Mouse (Mus musculus) midbrain, embryonic 12.5 days (tissue): ENCODE measurements around the gene Cntnap1. TPM values are rescaled to one million over a fixed set of nuclear protein-coding genes. Genes with fewer than 3 reads are reported as not detected.

Experiments
- ATAC-seq: fragments of 200-750 bp; cut with Nextera tagmentation; 2 replicates; pipeline ENCODE4 v1.8.0; 2017; ENCODE audit warnings: low read depth, moderate TSS enrichment, moderate library complexity; ENCODE audit not compliant: low FRiP score
- H3K27ac ChIP-seq: fragments of 300-500 bp; sonication (generic); replicated peaks from 2 replicates; pipeline ENCODE4 v1.5.1; 2016; ENCODE audit warnings: mild to moderate bottlenecking
- H3K27me3 ChIP-seq: fragments of 300-500 bp; sonication (generic); 2 replicates; pipeline ENCODE4 v1.6.1; 2016; ENCODE audit warnings: mild to moderate bottlenecking
- H3K36me3 ChIP-seq: fragments of 300-500 bp; sonication (generic); 2 replicates; pipeline ENCODE4 v1.6.1; 2016
- H3K4me1 ChIP-seq: fragments of 300-500 bp; sonication (generic); 2 replicates; pipeline ENCODE4 v1.6.1; 2016
- H3K4me2 ChIP-seq: fragments of 300-500 bp; sonication (generic); replicated peaks from 2 replicates; pipeline ENCODE4 v1.6.1; 2016; ENCODE audit warnings: mild to moderate bottlenecking, moderate library complexity
- H3K4me3 ChIP-seq: fragments of 300-500 bp; sonication (generic); 2 replicates; pipeline ENCODE4 v1.5.1; 2016; ENCODE audit warnings: mild to moderate bottlenecking
- H3K9ac ChIP-seq: fragments of 300-500 bp; sonication (generic); replicated peaks from 2 replicates; pipeline ENCODE4 v1.6.1; 2016; ENCODE audit warnings: mild to moderate bottlenecking, moderate library complexity
- H3K9me3 ChIP-seq: fragments of 300-500 bp; sonication (generic); 2 replicates; pipeline ENCODE4 v1.6.1; 2016; ENCODE audit warnings: mild to moderate bottlenecking
- WGBS: fragments of 180-500 bp; shearing (Covaris S2); methylation state at CpG from one replicate; pipeline ENCODE4 v1.1.7; 2016; 5-methylcytosine and 5-hydroxymethylcytosine counted together
- polyA plus RNA-seq: library from polyadenylated mRNA; unstranded; fragments of >200 nt; fragmentation: Nextera tagmentation; extraction: Ambion mirVana; gene quantifications from 2 replicates; pipeline ENCODE4 v1.2.1, GENCODE M21; 2016

Cntnap1 gene
- polyA plus RNA-seq, 1 experiment from 2014 or later, result 0.74 TPM

GRCm38 (mm10) chr11:101191919-101192470 lies 21.7 kb downstream of the Cntnap1 start:
- Histone ChIP-seq H3K36me3 (peaks cover 8% of the 10 kb centered on the region), H3K27me3 (no peaks in the 10 kb centered on the region), H3K4me2 (no peak overlapping the region), H3K27ac (no peak overlapping the region), H3K4me3 (no peak overlapping the region), H3K9me3 (no peaks in the 10 kb centered on the region), H3K9ac (no peak overlapping the region), H3K4me1 (peaks cover 18% of the 10 kb centered on the region)
- ATAC-seq, result no peak
- 81% methylated on average over 4 of the region's 4 CpGs for WGBS

- Histone ChIP-seq H3K36me3 (peaks cover 8% of the 10 kb centered on the region), H3K4me1 (peaks cover 18% of the 10 kb centered on the region), H3K9ac (no peak overlapping the region), H3K27ac (no peak overlapping the region), H3K27me3 (no peaks in the 10 kb centered on the region), H3K4me3 (no peak overlapping the region), H3K4me2 (no peak overlapping the region), H3K9me3 (no peaks in the 10 kb centered on the region)
- WGBS, result 92% methylated on average over 6 of the region's 6 CpGs
- ATAC-seq, result no peak
Measured at GRCm38 (mm10) chr11:101192646-101193045, 22.3 kb downstream of the Cntnap1 start.

- WGBS, result 89% methylated on average over 7 of the region's 7 CpGs
- peaks cover 18% of the 10 kb centered on the region for H3K4me1 ChIP-seq
- no peak for ATAC-seq
Measured at GRCm38 (mm10) chr11:101193076-101193475, 22.8 kb downstream of the Cntnap1 start.

GRCm38 (mm10) chr11:101194137-101194536 lies 23.8 kb downstream of the Cntnap1 start:
- no peak for ATAC-seq
- Histone ChIP-seq H3K4me2 (no peak overlapping the region), H3K27ac (no peak overlapping the region)

More at GRCm38 (mm10) chr11:101193076-101193475, 22.8 kb downstream of the Cntnap1 start:
- Histone ChIP-seq H3K4me3 (no peak overlapping the region), H3K27me3 (no peaks in the 10 kb centered on the region), H3K9ac (no peak overlapping the region), H3K4me2 (no peak overlapping the region), H3K36me3 (peaks cover 8% of the 10 kb centered on the region), H3K9me3 (no peaks in the 10 kb centered on the region), H3K27ac (no peak overlapping the region)

GRCm38 (mm10) chr11:101194643-101195042 lies 24.3 kb downstream of the Cntnap1 start:
- Histone ChIP-seq H3K4me3 (no peak overlapping the region), H3K27ac (no peak overlapping the region), H3K9me3 (no peaks in the 10 kb centered on the region), H3K27me3 (no peaks in the 10 kb centered on the region), H3K9ac (no peak overlapping the region), H3K4me1 (peaks cover 11% of the 10 kb centered on the region), H3K36me3 (peaks cover 18% of the 10 kb centered on the region), H3K4me2 (no peak overlapping the region)
- ATAC-seq, result no peak
- WGBS, result 88% methylated on average over 6 of the region's 6 CpGs

More at GRCm38 (mm10) chr11:101194137-101194536, 23.8 kb downstream of the Cntnap1 start:
- Histone ChIP-seq H3K4me3 (no peak overlapping the region), H3K4me1 (peaks cover 16% of the 10 kb centered on the region), H3K36me3 (peaks cover 13% of the 10 kb centered on the region), H3K9me3 (no peaks in the 10 kb centered on the region), H3K9ac (no peak overlapping the region), H3K27me3 (no peaks in the 10 kb centered on the region)
- WGBS, result 86% methylated on average over 5 of the region's 5 CpGs

- Histone ChIP-seq H3K4me3 (no peak overlapping the region), H3K4me2 (no peak overlapping the region), H3K27me3 (no peaks in the 10 kb centered on the region), H3K4me1 (0 out of 2 replicates have a peak, but pooled peaks cover 7% of the 10 kb centered on the region), H3K9ac (no peak overlapping the region), H3K27ac (no peak overlapping the region), H3K36me3 (peaks cover 22% of the 10 kb centered on the region), H3K9me3 (no peaks in the 10 kb centered on the region)
- ATAC-seq, result no peak
- 79% methylated on average over 1 of the region's 1 CpGs for WGBS
Measured at GRCm38 (mm10) chr11:101195101-101195500, 24.8 kb downstream of the Cntnap1 start.

GRCm38 (mm10) chr11:101195571-101195970 lies 25.2 kb downstream of the Cntnap1 start:
- Histone ChIP-seq H3K4me3 (no peak overlapping the region), H3K9me3 (no peaks in the 10 kb centered on the region), H3K4me1 (0 out of 2 replicates have a peak, but pooled peaks cover 5% of the 10 kb centered on the region), H3K9ac (no peak overlapping the region), H3K27ac (no peak overlapping the region), H3K27me3 (no peaks in the 10 kb centered on the region), H3K4me2 (no peak overlapping the region), H3K36me3 (peaks cover 23% of the 10 kb centered on the region)
- WGBS, result 90% methylated on average over 8 of the region's 8 CpGs
- ATAC-seq, result no peak

GRCm38 (mm10) chr11:101196175-101196574 lies 25.9 kb downstream of the Cntnap1 start:
- no peaks in the 10 kb centered on the region for H3K9me3 ChIP-seq
- H3K36me3 ChIP-seq, result peaks cover 23% of the 10 kb centered on the region
- WGBS, result 91% methylated on average over 8 of the region's 8 CpGs
- ATAC-seq, result no peak
- no peak overlapping the region for H3K27ac ChIP-seq
- H3K4me1 ChIP-seq, result peaks cover 3% of the 10 kb centered on the region; the same call in 1 of the 2 replicates
- H3K4me3 ChIP-seq, result no peak overlapping the region
- no peak overlapping the region for H3K4me2 ChIP-seq
- no peaks in the 10 kb centered on the region for H3K27me3 ChIP-seq
- no peak overlapping the region for H3K9ac ChIP-seq

GRCm38 (mm10) chr11:101199555-101199954 lies 29.2 kb downstream of the Cntnap1 start:
- Histone ChIP-seq H3K9me3 (no peaks in the 10 kb centered on the region), H3K27ac (no peak overlapping the region), H3K4me2 (no peak overlapping the region), H3K4me1 (peaks cover 3% of the 10 kb centered on the region; the same call in 1 of the 2 replicates), H3K27me3 (no peaks in the 10 kb centered on the region), H3K36me3 (peaks cover 27% of the 10 kb centered on the region), H3K9ac (no peak overlapping the region), H3K4me3 (no peak overlapping the region)
- ATAC-seq, result no peak
- WGBS, result 93% methylated on average over 3 of the region's 3 CpGs

GRCm38 (mm10) chr11:101200986-101201385 lies 30.7 kb downstream of the Cntnap1 start:
- Histone ChIP-seq H3K27me3 (no peaks in the 10 kb centered on the region), H3K4me2 (no peak overlapping the region), H3K4me3 (no peak overlapping the region), H3K9me3 (no peaks in the 10 kb centered on the region), H3K4me1 (peaks cover 3% of the 10 kb centered on the region; the same call in 1 of the 2 replicates), H3K9ac (no peak overlapping the region), H3K27ac (no peak overlapping the region), H3K36me3 (peaks cover 27% of the 10 kb centered on the region)
- ATAC-seq, result no peak
- 25% methylated on average over 7 of the region's 7 CpGs for WGBS

GRCm38 (mm10) chr11:101211970-101212369 lies 41.6 kb downstream of the Cntnap1 start:
- Histone ChIP-seq H3K9me3 (no peaks in the 10 kb centered on the region), H3K4me2 (no peak overlapping the region), H3K4me3 (no peak overlapping the region), H3K9ac (no peak overlapping the region), H3K27me3 (no peaks in the 10 kb centered on the region), H3K36me3 (peaks cover 35% of the 10 kb centered on the region), H3K27ac (no peak overlapping the region), H3K4me1 (no peaks in the 10 kb centered on the region)
- no peak for ATAC-seq
- 46% methylated on average over 3 of the region's 3 CpGs for WGBS

GRCm38 (mm10) chr11:101216936-101217335 lies 46.6 kb downstream of the Cntnap1 start:
- H3K4me1 ChIP-seq, result no peaks in the 10 kb centered on the region
- no peaks in the 10 kb centered on the region for H3K9me3 ChIP-seq
- H3K4me3 ChIP-seq, result no peak overlapping the region
- peaks cover 17% of the 10 kb centered on the region for H3K36me3 ChIP-seq
- 93% methylated on average over 5 of the region's 5 CpGs for WGBS
- no peak overlapping the region for H3K4me2 ChIP-seq
- no peaks in the 10 kb centered on the region for H3K27me3 ChIP-seq
- H3K27ac ChIP-seq, result no peak overlapping the region
- no peak overlapping the region for H3K9ac ChIP-seq
- ATAC-seq, result no peak
